Mouse (Mus musculus) liver, adult 2 months (tissue): ENCODE measurements at regions not wholly inside any gene's neighbourhood (a gene's known extent, or its start where the extent isn't known, plus 50 kb on each side); places are given as distances from the start of the nearest gene placed in this dataset.

Experiments used
- CTCF ChIP-seq: fragments of 200-500 bp; IDR thresholded peaks from 2 replicates; pipeline ENCODE4 v1.5.1; 2011; ENCODE audit warnings: low read depth, low read length, control low read depth
- POLR2A ChIP-seq: fragments of 200-500 bp; IDR thresholded peaks from 2 replicates; pipeline ENCODE4 v1.6.1; 2011; ENCODE audit warnings: low read length, control low read depth; ENCODE audit not compliant: insufficient read depth; ENCODE audit errors: extremely low read depth

DNA sequence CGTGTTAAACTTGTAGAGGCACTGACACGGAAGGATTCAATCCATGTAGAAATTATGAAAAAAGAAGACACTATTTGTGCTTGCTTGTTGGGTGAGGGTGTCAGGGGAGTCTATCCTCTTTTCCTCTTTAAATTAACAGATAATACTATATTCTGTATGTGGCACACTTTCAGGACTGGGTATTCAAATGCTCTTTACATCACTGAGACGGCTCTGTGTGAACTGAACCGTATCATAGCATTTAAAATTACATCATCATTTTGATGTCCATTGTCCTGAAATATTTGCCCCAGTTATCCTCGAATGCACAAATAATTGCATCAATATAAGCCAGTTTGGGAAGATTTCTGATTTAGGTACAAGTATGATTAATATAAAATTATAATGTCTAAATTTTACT lies 478.2 kb downstream of the Ptprc start:
- no peak for TF ChIP-seq POLR2A
- TF ChIP-seq CTCF = no peak
